Mouse (Mus musculus) kidney, adult 8-10 months (tissue): ENCODE data around the gene Msrb3.

Experiments used
- DNase-seq, 2 experiments: peaks; one replicate each; pipeline ENCODE4 v3.0.0; 2022

Msrb3 gene

GRCm38 (mm10) chr10:120895899-120896289 lies 3.0 kb downstream of the Msrb3 start:
- DNase-seq: no peak

- DNase-seq: no peak
These were observed 3.7 kb downstream of the Msrb3 start for GRCm38 (mm10) chr10:120894978-120895898.

GRCm38 (mm10) chr10:120893938-120894337 lies 5.0 kb downstream of the Msrb3 start:
- DNase-seq: no peak

- DNase-seq: no peak
These were observed 7.8 kb downstream of the Msrb3 start for GRCm38 (mm10) chr10:120891131-120891530.

GRCm38 (mm10) chr10:120890592-120890991 lies 8.3 kb downstream of the Msrb3 start:
- no peak for DNase-seq

GRCm38 (mm10) chr10:120888531-120888930 lies 10.4 kb downstream of the Msrb3 start:
- no peak for DNase-seq

- no peak for DNase-seq
These were observed 14.7 kb downstream of the Msrb3 start for GRCm38 (mm10) chr10:120884220-120884619.

GRCm38 (mm10) chr10:120883732-120884131 lies 15.2 kb downstream of the Msrb3 start:
- no peak for DNase-seq

GRCm38 (mm10) chr10:120883069-120883415 lies 15.9 kb downstream of the Msrb3 start:
- no peak for DNase-seq

- no peak for DNase-seq
These were observed 16.4 kb downstream of the Msrb3 start for GRCm38 (mm10) chr10:120882347-120883068.

GRCm38 (mm10) chr10:120876549-120877270 lies 22.2 kb downstream of the Msrb3 start:
- DNase-seq: no peak

GRCm38 (mm10) chr10:120875672-120876463 lies 23.0 kb downstream of the Msrb3 start:
- peak; percentile 64 to 81 for DNase-seq

- DNase-seq: no peak
These were observed 24.6 kb downstream of the Msrb3 start for GRCm38 (mm10) chr10:120874261-120874660.

GRCm38 (mm10) chr10:120873646-120874201 lies 25.2 kb downstream of the Msrb3 start:
- DNase-seq: no peak

- DNase-seq: peak in 1 of 2 experiments; percentile 45
These were observed 26.4 kb downstream of the Msrb3 start for GRCm38 (mm10) chr10:120872483-120872862.

GRCm38 (mm10) chr10:120871630-120872482 lies 27.0 kb downstream of the Msrb3 start:
- DNase-seq: no peak

- no peak for DNase-seq
These were observed 27.8 kb downstream of the Msrb3 start for GRCm38 (mm10) chr10:120871096-120871495.

GRCm38 (mm10) chr10:120869241-120869775 lies 29.6 kb downstream of the Msrb3 start:
- DNase-seq: no peak

- DNase-seq: peak in 1 of 2 experiments; percentile 49
These were observed 34.5 kb downstream of the Msrb3 start for GRCm38 (mm10) chr10:120864446-120864845.

- no peak for DNase-seq
These were observed 37.2 kb downstream of the Msrb3 start for GRCm38 (mm10) chr10:120861674-120862073.

GRCm38 (mm10) chr10:120861194-120861593 lies 37.7 kb downstream of the Msrb3 start:
- peak in 1 of 2 experiments; percentile 43 for DNase-seq
